Mouse (Mus musculus): ENCODE results near the gene Mypop.

- no peak for TF ChIP-seq CTCF (IDR thresholded peaks at IDR 0.05; ENCODE audit: low read depth)
- no peak for TF ChIP-seq EP300 (IDR thresholded peaks at IDR 0.05; ENCODE audit: low read depth)
Measured at GRCm38 (mm10) chr7:19031641-19032040, 40.6 kb downstream of the Mypop start.
